Mouse (Mus musculus) thymus, adult 2 months (tissue): ENCODE results near the gene Bcl7c.

Source experiments
- CTCF ChIP-seq: fragments of 200-500 bp; IDR thresholded peaks from 2 replicates; pipeline ENCODE4 v1.5.1; 2012; ENCODE audit warnings: mild to moderate bottlenecking, control low read depth, low read length, moderate library complexity, borderline replicate concordance; ENCODE audit not compliant: control insufficient read depth, poor library complexity, insufficient read depth; ENCODE audit errors: extremely low read depth
- POLR2A ChIP-seq: fragments of 200-500 bp; IDR thresholded peaks from 2 replicates; pipeline ENCODE4 v1.6.1; 2012; ENCODE audit warnings: mild to moderate bottlenecking, low read length, control low read depth, moderate library complexity; ENCODE audit not compliant: control insufficient read depth, poor library complexity, insufficient read depth; ENCODE audit errors: extremely low read depth

GRCm38 (mm10) chr7:127654318-127654717 lies 54.4 kb downstream of the Bcl7c start:
- TF ChIP-seq POLR2A (no peak), CTCF (no peak)
